Mouse (Mus musculus) liver, adult 2 months (tissue): Measurements from ENCODE around the gene 4921507P07Rik.

Experiments used
- CTCF ChIP-seq: fragments of 200-500 bp; IDR thresholded peaks from 2 replicates; pipeline ENCODE4 v1.5.1; 2011; ENCODE audit warnings: low read depth, low read length, control low read depth
- POLR2A ChIP-seq: fragments of 200-500 bp; IDR thresholded peaks from 2 replicates; pipeline ENCODE4 v1.6.1; 2011; ENCODE audit warnings: low read length, control low read depth; ENCODE audit not compliant: insufficient read depth; ENCODE audit errors: extremely low read depth

DNA sequence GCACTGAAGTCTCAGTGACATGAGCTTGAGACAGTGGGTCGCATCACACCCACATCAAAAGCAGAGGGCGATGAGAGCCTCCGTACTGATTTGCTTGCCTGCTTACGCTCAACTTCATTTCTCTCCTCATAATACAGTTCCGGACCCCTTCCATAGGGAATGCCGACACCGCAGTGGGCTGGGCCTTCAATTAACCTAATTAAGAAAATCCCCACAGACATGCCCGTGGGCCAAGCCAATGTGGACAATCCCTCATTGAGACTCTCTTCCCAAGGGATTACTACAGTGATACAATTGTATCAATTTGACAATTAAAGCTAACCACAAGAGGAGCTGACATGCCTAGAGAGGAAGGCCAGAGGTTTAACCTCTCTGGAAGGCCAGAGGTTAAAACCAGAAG is 70.6 kb downstream of the 4921507P07Rik start:
- no peak for TF ChIP-seq CTCF
- TF ChIP-seq POLR2A: no peak
